Mouse (Mus musculus): Measurements from ENCODE around the gene Gm973.

DNA sequence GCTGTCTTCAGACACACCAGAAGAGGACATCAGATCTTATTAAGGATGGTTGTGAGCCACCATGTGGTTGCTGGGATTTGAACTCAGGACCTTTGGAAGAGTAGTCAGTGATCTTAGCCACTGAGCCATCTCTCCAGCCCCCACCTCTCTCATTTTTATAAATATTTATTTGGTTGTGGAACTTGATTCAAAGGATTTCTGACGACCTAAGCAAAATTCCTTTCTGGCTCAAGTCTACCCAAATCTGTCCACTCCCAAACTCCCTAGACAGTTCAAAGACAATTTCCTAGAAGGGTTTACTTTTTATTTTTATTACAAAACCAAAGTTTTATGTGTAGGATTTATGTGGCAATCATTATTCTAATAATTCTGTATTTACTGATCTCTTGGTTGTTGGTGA lies 73.2 kb downstream of the Gm973 start:
- TF ChIP-seq CTCF (IDR thresholded peaks at IDR 0.05; ENCODE audit: low read depth, low read length), result no peak
- TF ChIP-seq GATA1 (IDR thresholded peaks at IDR 0.05; ENCODE audit: borderline replicate concordance, low read length), result no peak
- no peak for TF ChIP-seq POLR2AphosphoS5 (IDR thresholded peaks at IDR 0.05; ENCODE audit: insufficient replicate concordance, low read depth, low read length)
- no peak for TF ChIP-seq GATA2 (IDR thresholded peaks at IDR 0.05; ENCODE audit: borderline replicate concordance, low read depth, low read length)
- TF ChIP-seq TAL1 (conservative IDR thresholded peaks at IDR 0.05; ENCODE audit: low read depth, low read length), result no peak

All from G1E (cell line).